In genomic region chr14:121505485-121505860, GRCm38 (mm10) we compare ENCODE assay signal across 8 mouse cellular contexts. TPM values are rescaled to one million over a fixed set of nuclear protein-coding genes. Genes with fewer than 3 reads are reported as not detected.
DNase-seq lines count a peak whose midpoint lies in the region; ATAC-seq lines count a peak whose summit lies in the region.

No protein-coding gene starts in this region.

- H3K9me3 ChIP-seq in heart, embryonic 14.5 days (ENCODE audit: control insufficient read depth, low read length), result no peaks in the 10 kb centered on the region
- H3K9me3 ChIP-seq in neural tube, embryonic 15.5 days (replicated peaks), result no peaks in the 10 kb centered on the region
- no peaks in the 10 kb centered on the region for H3K9me3 ChIP-seq in liver, embryonic 16.5 days (replicated peaks; ENCODE audit: control insufficient read depth, low read length)

- no peak for DNase-seq in heart, adult 8-10 months (ENCODE audit: low spot score)
- peak; percentile 17 for DNase-seq in neural tube, embryonic 10.5 days (ENCODE audit: extremely low spot score, low spot score)
- no peak for DNase-seq in thymus, adult 18-20 months
- DNase-seq in gastrocnemius, postnatal 36 days, result no peak

- intact Hi-C loops in gastrocnemius, postnatal 36 days (cut with DNase I), result no loop called here

- H3K27ac ChIP-seq in heart, embryonic 14.5 days (replicated peaks in 1 of 2; ENCODE audit: control insufficient read depth in 1 of 2, insufficient read depth in 1 of 2, low read depth in 2 of 2, low read length in 2 of 2), result no peak overlapping the region
- no peak overlapping the region for H3K27ac ChIP-seq in neural tube, embryonic 15.5 days (replicated peaks)
- H3K27ac ChIP-seq in liver, embryonic 16.5 days (ENCODE audit: low read length), result no peak overlapping the region

- ATAC-seq in heart, embryonic 14.5 days (ENCODE audit: insufficient number of reproducible peaks, insufficient read depth, low FRiP score, low read depth), result no peak
- no peak for ATAC-seq in neural tube, embryonic 15.5 days (ENCODE audit: low FRiP score)
- no peak for ATAC-seq in liver, embryonic 16.5 days (ENCODE audit: low read depth)
- no peak for ATAC-seq in frontal cortex, adult (ENCODE audit: low TSS enrichment)

- 37% methylated on average over 9 of the region's 9 CpGs for WGBS in heart, embryonic 14.5 days
- WGBS in neural tube, embryonic 15.5 days, result 30% methylated on average over 9 of the region's 9 CpGs
- 18% methylated on average over 9 of the region's 9 CpGs for WGBS in liver, embryonic 16.5 days (ENCODE audit: insufficient replicate concordance)

- peak overlapping the region; percentile 66 for H3K4me2 ChIP-seq in heart, embryonic 14.5 days (ENCODE audit: low read length)
- H3K4me2 ChIP-seq in neural tube, embryonic 15.5 days, result no peak overlapping the region
- peak overlapping the region; percentile 39; the same call in 1 of the 2 replicates for H3K4me2 ChIP-seq in liver, embryonic 16.5 days (ENCODE audit: low read depth, low read length)

- H3K4me1 ChIP-seq in heart, embryonic 14.5 days (ENCODE audit: control insufficient read depth in 2 of 2, insufficient read depth in 2 of 2, low read length in 2 of 2), result peaks cover 3 to 5% of the 10 kb centered on the region in 2 experiments; a peak in 2 of 4 replicates
- 0 out of 2 replicates have a peak, but pooled peaks cover 4% of the 10 kb centered on the region for H3K4me1 ChIP-seq in neural tube, embryonic 15.5 days
- H3K4me1 ChIP-seq in liver, embryonic 16.5 days (ENCODE audit: control insufficient read depth, low read depth, low read length), result no peaks in the 10 kb centered on the region

- peaks cover 36% of the 10 kb centered on the region for H3K27me3 ChIP-seq in heart, embryonic 14.5 days (ENCODE audit: control insufficient read depth, insufficient read depth, low read length)
- H3K27me3 ChIP-seq in neural tube, embryonic 15.5 days (replicated peaks), result peaks cover 29% of the 10 kb centered on the region
- H3K27me3 ChIP-seq in liver, embryonic 16.5 days (ENCODE audit: control insufficient read depth, insufficient read depth, low read depth, low read length), result peaks cover 28% of the 10 kb centered on the region

- H3K9ac ChIP-seq in heart, embryonic 14.5 days (ENCODE audit: low read length), result no peak overlapping the region
- no peak overlapping the region for H3K9ac ChIP-seq in neural tube, embryonic 15.5 days (replicated peaks)
- H3K9ac ChIP-seq in liver, embryonic 16.5 days (ENCODE audit: low read depth, low read length), result no peak overlapping the region

- peak overlapping the region in 1 of 2 experiments; percentile 26; a peak in 1 of 4 replicates for H3K4me3 ChIP-seq in heart, embryonic 14.5 days (ENCODE audit: control insufficient read depth in 1 of 2, insufficient read depth in 1 of 2, low read depth in 1 of 2, low read length in 2 of 2)
- H3K4me3 ChIP-seq in neural tube, embryonic 15.5 days (replicated peaks), result no peak overlapping the region
- no peak overlapping the region for H3K4me3 ChIP-seq in liver, embryonic 16.5 days (ENCODE audit: low read depth, low read length)

- no peaks in the 10 kb centered on the region for H3K36me3 ChIP-seq in heart, embryonic 14.5 days (ENCODE audit: control insufficient read depth, insufficient read depth, low read length)
- no peaks in the 10 kb centered on the region for H3K36me3 ChIP-seq in neural tube, embryonic 15.5 days
- no peaks in the 10 kb centered on the region for H3K36me3 ChIP-seq in liver, embryonic 16.5 days (ENCODE audit: control insufficient read depth, insufficient read depth)

RNA-seq across cellular contexts. Expression of gene Slc15a1, which starts 0.4 kb away (rescaled TPM):
- polyA plus RNA-seq in heart, embryonic 14.5 days (2014; fragmentation: Nextera tagmentation; extraction: Ambion mirVana), result 0.09 TPM in 1 of 2 replicates, not detected in the other
- under 1 TPM in 1 of 4 experiments, not detected in 3; 0.09 TPM for total RNA-seq in heart, adult 8-10 months (2022)
- polyA plus RNA-seq in neural tube, embryonic 15.5 days (2015; fragmentation: Nextera tagmentation; extraction: Ambion mirVana), result 0.70 TPM in 1 of 2 replicates, not detected in the other
- 0.13 TPM in 1 of 2 replicates, not detected in the other for polyA plus RNA-seq in liver, embryonic 16.5 days (2015; fragmentation: Nextera tagmentation; extraction: Ambion mirVana)
- not detected for total RNA-seq in gastrocnemius, postnatal 36 days (2021)
